11 mouse cellular contexts compared by ENCODE assay signal in genomic region chr4:117871787-117872186, GRCm38 (mm10). TPM values are rescaled to one million over a fixed set of nuclear protein-coding genes. Genes with fewer than 3 reads are reported as not detected.
DNase-seq lines count a peak whose midpoint lies in the region; ATAC-seq and TF ChIP-seq lines count a peak whose summit lies in the region.
"Had no signal": no experiment of that assay in that cellular context is flagged by ENCODE, and none has a peak within 500 bp of the region (broad histone marks: within the 10 kb centered on the region; RNA-seq: fewer than 3 reads in every experiment).

No protein-coding gene starts in this region.

- no peak overlapping the region for H3K27ac ChIP-seq in forebrain, embryonic 10.5 days
- H3K27ac ChIP-seq in forebrain, postnatal 0 days (ENCODE audit: low read depth, low read length), result no peak overlapping the region
- no peak overlapping the region for H3K27ac ChIP-seq in kidney, embryonic 15.5 days
- H3K27ac ChIP-seq: hindbrain, embryonic 14.5 days had no signal

- H3K36me3 ChIP-seq in forebrain, embryonic 10.5 days (replicated peaks), result peaks cover 41% of the 10 kb centered on the region
- peaks cover 38% of the 10 kb centered on the region for H3K36me3 ChIP-seq in forebrain, postnatal 0 days (ENCODE audit: insufficient read depth)
- H3K36me3 ChIP-seq in kidney, embryonic 15.5 days, result peaks cover 33% of the 10 kb centered on the region
- H3K36me3 ChIP-seq in E14TG2a.4 (ENCODE audit: insufficient read depth, low read length), result peaks cover 11% of the 10 kb centered on the region

- H3K9me3 ChIP-seq in forebrain, embryonic 10.5 days, result no peaks in the 10 kb centered on the region
- H3K9me3 ChIP-seq in forebrain, postnatal 0 days (ENCODE audit: low read length), result no peaks in the 10 kb centered on the region
- no peaks in the 10 kb centered on the region for H3K9me3 ChIP-seq in kidney, embryonic 15.5 days (replicated peaks)
- no peaks in the 10 kb centered on the region for H3K9me3 ChIP-seq in E14TG2a.4 (ENCODE audit: low read length)

- ATAC-seq in forebrain, postnatal 0 days, result no peak
- ATAC-seq in kidney, embryonic 15.5 days (replicated peaks; ENCODE audit: low FRiP score), result 0 out of 2 replicates have a peak, but pooled peaks have one; percentile 6

- no peak overlapping the region for H3K4me2 ChIP-seq in forebrain, postnatal 0 days (ENCODE audit: low read depth)
- H3K4me2 ChIP-seq in kidney, embryonic 15.5 days, result peak overlapping the region; percentile 64

- H3K9ac ChIP-seq in forebrain, postnatal 0 days, result no peak overlapping the region
- no peak overlapping the region for H3K9ac ChIP-seq in kidney, embryonic 15.5 days
- H3K9ac ChIP-seq: hindbrain, embryonic 14.5 days had no signal

- H3K4me3 ChIP-seq in forebrain, embryonic 10.5 days, result peak overlapping the region; percentile 34; the same call in 1 of the 2 replicates
- H3K4me3 ChIP-seq in forebrain, postnatal 0 days (ENCODE audit: low read depth, low read length), result no peak overlapping the region
- no peak overlapping the region for H3K4me3 ChIP-seq in kidney, embryonic 15.5 days (replicated peaks)
- 0 out of 2 replicates have a peak overlapping the region, but pooled peaks have one; percentile 10 for H3K4me3 ChIP-seq in E14TG2a.4 (replicated peaks; ENCODE audit: low read length)

- 57% methylated on average over 7 of the region's 7 CpGs for WGBS in forebrain, embryonic 10.5 days
- WGBS in forebrain, postnatal 0 days, result 69% methylated on average over 7 of the region's 7 CpGs
- 48% methylated on average over 7 of the region's 7 CpGs for WGBS in kidney, embryonic 15.5 days

- H3K27me3 ChIP-seq in forebrain, embryonic 10.5 days (ENCODE audit: poor library complexity, severe bottlenecking), result peaks cover 19% of the 10 kb centered on the region
- no peaks in the 10 kb centered on the region for H3K27me3 ChIP-seq in forebrain, postnatal 0 days (ENCODE audit: insufficient read depth, low read length)
- H3K27me3 ChIP-seq in kidney, embryonic 15.5 days, result no peaks in the 10 kb centered on the region; the same call in 1 of the 2 replicates
- peaks cover 46% of the 10 kb centered on the region for H3K27me3 ChIP-seq in E14TG2a.4 (ENCODE audit: insufficient read depth, low read length)

- TF ChIP-seq CTCF in forebrain, postnatal 0 days (IDR thresholded peaks at IDR 0.05; ENCODE audit: low read depth), result no peak
- no peak for TF ChIP-seq CTCF in E14TG2a.4 (conservative IDR thresholded peaks at IDR 0.05; ENCODE audit: low read length)

- no peak for DNase-seq in forebrain, embryonic 10.5 days (ENCODE audit: extremely low spot score, low spot score)
- DNase-seq in forebrain, postnatal 0 days, result no peak
- DNase-seq in kidney, adult 9 months, result no peak
- DNase-seq in liver, result peak; percentile 72
- no peak for DNase-seq in cerebellum, adult 8-10 months
- DNase-seq in yolk sac, embryonic 10.5 days (ENCODE audit: low spot score), result no peak
- DNase-seq: cerebellum, postnatal 36 days; spleen, adult 18-20 months had no signal

- H3K4me1 ChIP-seq in forebrain, embryonic 10.5 days, result peaks cover 50% of the 10 kb centered on the region
- H3K4me1 ChIP-seq in forebrain, postnatal 0 days (ENCODE audit: insufficient read depth), result no peaks in the 10 kb centered on the region
- peaks cover 33% of the 10 kb centered on the region for H3K4me1 ChIP-seq in kidney, embryonic 15.5 days
- H3K4me1 ChIP-seq in E14TG2a.4 (replicated peaks; ENCODE audit: low read depth, low read length), result peaks cover 39% of the 10 kb centered on the region

RNA-seq across cellular contexts. Expression of gene Ccdc24, which starts 0.6 kb away (rescaled TPM):
- polyA plus RNA-seq in forebrain, embryonic 10.5 days (2016; fragmentation: Nextera tagmentation; extraction: Ambion mirVana), result 1.2 TPM in 2 replicates
- total RNA-seq in forebrain, postnatal 0 days (2014; rRNA removed), result 3.4 and 7.7 TPM in 2 replicates
- 0.94 and 1.5 TPM in 2 replicates for polyA plus RNA-seq in forebrain, postnatal 0 days (2015; fragmentation: Nextera tagmentation; extraction: Ambion mirVana)
- 0.89 and 1.8 TPM in 2 replicates for polyA plus RNA-seq in kidney, embryonic 15.5 days (2015; fragmentation: Nextera tagmentation; extraction: Ambion mirVana)

RNA-seq across cellular contexts. Expression of gene B4galt2, which starts 11.5 kb away (rescaled TPM):
- 20.9 and 21.8 TPM in 2 replicates for polyA plus RNA-seq in forebrain, embryonic 10.5 days (2016; fragmentation: Nextera tagmentation; extraction: Ambion mirVana)
- 179 and 192 TPM in 2 replicates for total RNA-seq in forebrain, postnatal 0 days (2014; rRNA removed)
- 89.0 and 90.6 TPM in 2 replicates for polyA plus RNA-seq in forebrain, postnatal 0 days (2015; fragmentation: Nextera tagmentation; extraction: Ambion mirVana)
- polyA plus RNA-seq in kidney, embryonic 15.5 days (2015; fragmentation: Nextera tagmentation; extraction: Ambion mirVana), result 17.7 and 19.8 TPM in 2 replicates

RNA-seq across cellular contexts. Expression of gene Atp6v0b, which starts 15.3 kb away (rescaled TPM):
- 160 and 166 TPM in 2 replicates for polyA plus RNA-seq in forebrain, embryonic 10.5 days (2016; fragmentation: Nextera tagmentation; extraction: Ambion mirVana)
- 557 and 600 TPM in 2 replicates for total RNA-seq in forebrain, postnatal 0 days (2014; rRNA removed)
- 599 and 626 TPM in 2 replicates for polyA plus RNA-seq in forebrain, postnatal 0 days (2015; fragmentation: Nextera tagmentation; extraction: Ambion mirVana)
- polyA plus RNA-seq in kidney, embryonic 15.5 days (2015; fragmentation: Nextera tagmentation; extraction: Ambion mirVana), result 212 and 221 TPM in 2 replicates

RNA-seq across cellular contexts. Expression of gene Dph2, which starts 20.0 kb away (rescaled TPM):
- 29.1 and 29.3 TPM in 2 replicates for polyA plus RNA-seq in forebrain, embryonic 10.5 days (2016; fragmentation: Nextera tagmentation; extraction: Ambion mirVana)
- 21.6 and 22.3 TPM in 2 replicates for total RNA-seq in forebrain, postnatal 0 days (2014; rRNA removed)
- polyA plus RNA-seq in forebrain, postnatal 0 days (2015; fragmentation: Nextera tagmentation; extraction: Ambion mirVana), result 16.7 and 17.4 TPM in 2 replicates
- polyA plus RNA-seq in kidney, embryonic 15.5 days (2015; fragmentation: Nextera tagmentation; extraction: Ambion mirVana), result 21.2 and 22.2 TPM in 2 replicates

RNA-seq across cellular contexts. Expression of gene Slc6a9, which starts 37.5 kb away (rescaled TPM):
- 7.0 and 9.1 TPM in 2 replicates for polyA plus RNA-seq in forebrain, embryonic 10.5 days (2016; fragmentation: Nextera tagmentation; extraction: Ambion mirVana)
- 30.6 and 35.0 TPM in 2 replicates for total RNA-seq in forebrain, postnatal 0 days (2014; rRNA removed)
- 18.7 and 33.7 TPM in 2 replicates for polyA plus RNA-seq in forebrain, postnatal 0 days (2015; fragmentation: Nextera tagmentation; extraction: Ambion mirVana)
- 9.4 and 15.2 TPM in 2 replicates for polyA plus RNA-seq in kidney, embryonic 15.5 days (2015; fragmentation: Nextera tagmentation; extraction: Ambion mirVana)

Comparison
In these comparisons a context has a peak if more than half of its experiments do, and no peak if none do; other contexts are left out.
1. H3K4me3 ChIP-seq: peak in forebrain, embryonic 10.5 days (single experiment) and E14TG2a.4 (single experiment); none in forebrain, postnatal 0 days (single experiment) and kidney, embryonic 15.5 days (single experiment).